Mouse (Mus musculus): ENCODE measurements around the gene Pold4.

Gene Pold4

DNA sequence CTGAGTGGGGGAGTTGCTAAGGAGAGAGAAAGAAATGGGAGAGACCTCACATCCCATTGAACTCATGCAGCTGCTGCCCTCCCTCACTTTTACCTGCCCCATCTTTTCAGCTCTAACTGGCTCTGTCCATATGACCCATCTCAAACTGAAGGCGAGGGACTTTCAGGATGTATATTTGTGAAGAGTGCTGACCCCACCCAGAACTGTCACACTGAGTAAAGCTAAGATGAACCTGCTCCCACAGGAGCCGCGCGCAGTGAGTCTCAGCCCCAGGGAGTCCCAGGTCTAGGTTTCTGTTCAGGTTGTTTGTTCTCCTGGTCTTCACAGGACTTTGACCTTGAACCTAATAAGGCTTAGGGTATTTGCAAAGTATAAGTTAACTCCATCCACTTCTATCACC, 2.8 kb upstream of the Pold4 start:
- TF ChIP-seq CTCF (conservative IDR thresholded peaks at IDR 0.05; ENCODE audit: low read length): no peak
- no peak for TF ChIP-seq NANOG (IDR thresholded peaks at IDR 0.05; ENCODE audit: borderline replicate concordance, low read length)
- no peak for TF ChIP-seq POU5F1 (IDR thresholded peaks at IDR 0.05; ENCODE audit: borderline replicate concordance, low read length)

DNA sequence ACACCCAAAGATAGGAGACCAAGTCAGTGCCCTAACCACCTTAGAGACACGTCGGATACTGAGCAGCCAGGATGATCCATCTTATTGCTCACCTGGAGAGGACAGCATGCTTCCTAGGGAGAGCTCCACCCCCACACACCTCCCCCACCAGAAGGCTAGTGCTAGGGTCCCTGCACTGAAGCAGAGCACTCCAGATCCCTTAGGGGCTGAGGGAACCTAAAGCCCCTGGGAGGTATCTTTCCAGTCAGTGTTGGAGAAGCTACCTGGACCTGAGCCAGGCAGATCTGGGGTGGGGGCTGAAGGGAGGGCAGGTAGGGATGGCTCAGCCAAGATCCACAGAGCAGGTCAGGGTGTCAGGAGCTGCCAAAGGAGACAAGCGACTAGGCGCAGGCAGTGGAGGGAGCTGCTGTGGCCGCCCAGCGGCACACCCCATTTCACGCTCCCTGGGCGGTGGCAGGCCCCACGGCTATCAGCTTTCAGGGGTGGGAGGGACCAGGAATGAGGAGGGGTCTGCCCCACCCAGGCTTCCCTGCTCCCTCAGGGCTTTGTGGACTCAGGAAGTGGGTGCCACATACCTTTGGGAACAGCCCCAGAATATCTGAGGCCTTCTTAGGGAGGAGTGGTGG, 2.1 kb upstream of the Pold4 start:
- peaks cover 57% of the 10 kb centered on the region for H3K4me1 ChIP-seq (replicated peaks; ENCODE audit: low read depth, low read length)
- H3K36me3 ChIP-seq (ENCODE audit: insufficient read depth, low read length): no peaks in the 10 kb centered on the region
- no peaks in the 10 kb centered on the region for H3K9me3 ChIP-seq (ENCODE audit: low read length)
- no peak for TF ChIP-seq NANOG (IDR thresholded peaks at IDR 0.05; ENCODE audit: borderline replicate concordance, low read length)
- TF ChIP-seq CTCF (conservative IDR thresholded peaks at IDR 0.05; ENCODE audit: low read length): no peak
- TF ChIP-seq POU5F1 (IDR thresholded peaks at IDR 0.05; ENCODE audit: borderline replicate concordance, low read length): no peak
- H3K4me3 ChIP-seq (replicated peaks; ENCODE audit: low read length): peak overlapping the region; percentile 23; the same call in 1 of the 2 replicates
- H3K27me3 ChIP-seq (ENCODE audit: insufficient read depth, low read length): 0 out of 2 replicates have a peak, but pooled peaks cover 13% of the 10 kb centered on the region

More for the DNA sequence above, 2.8 kb upstream of the Pold4 start:
- H3K4me1 ChIP-seq (replicated peaks; ENCODE audit: low read depth, low read length): peaks cover 57% of the 10 kb centered on the region
- H3K27me3 ChIP-seq (ENCODE audit: insufficient read depth, low read length): 0 out of 2 replicates have a peak, but pooled peaks cover 13% of the 10 kb centered on the region
- no peaks in the 10 kb centered on the region for H3K36me3 ChIP-seq (ENCODE audit: insufficient read depth, low read length)
- H3K9me3 ChIP-seq (ENCODE audit: low read length): no peaks in the 10 kb centered on the region
- H3K4me3 ChIP-seq (replicated peaks; ENCODE audit: low read length): no peak overlapping the region

DNA sequence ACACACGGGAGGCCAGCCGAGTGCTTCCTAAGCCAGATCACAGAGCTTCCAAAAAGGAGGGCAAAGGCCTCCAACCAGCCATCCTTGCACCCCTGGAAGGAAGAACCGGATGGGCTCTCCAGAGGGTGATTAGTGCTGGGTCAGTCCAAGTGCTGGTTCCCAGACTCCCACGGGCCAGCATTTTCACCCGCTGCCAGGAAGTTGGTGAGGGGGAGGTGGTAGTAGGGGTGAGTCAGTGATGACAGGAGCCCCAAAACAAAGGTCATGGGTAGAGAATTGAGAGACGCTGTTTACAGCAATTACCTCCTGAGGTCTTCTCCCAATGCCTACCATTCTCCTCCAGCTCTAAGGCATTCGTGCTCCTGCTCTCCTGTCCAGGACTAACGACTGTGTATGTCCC, 1.3 kb upstream of the Pold4 start:
- Histone ChIP-seq H3K36me3 (ENCODE audit: insufficient read depth, low read length) (no peaks in the 10 kb centered on the region), H3K4me1 (replicated peaks; ENCODE audit: low read depth, low read length) (peaks cover 57% of the 10 kb centered on the region), H3K9me3 (ENCODE audit: low read length) (no peaks in the 10 kb centered on the region), H3K4me3 (replicated peaks; ENCODE audit: low read length) (no peak overlapping the region), H3K27me3 (ENCODE audit: insufficient read depth, low read length) (0 out of 2 replicates have a peak, but pooled peaks cover 13% of the 10 kb centered on the region)
- TF ChIP-seq NANOG (IDR thresholded peaks at IDR 0.05; ENCODE audit: borderline replicate concordance, low read length): no peak

DNA sequence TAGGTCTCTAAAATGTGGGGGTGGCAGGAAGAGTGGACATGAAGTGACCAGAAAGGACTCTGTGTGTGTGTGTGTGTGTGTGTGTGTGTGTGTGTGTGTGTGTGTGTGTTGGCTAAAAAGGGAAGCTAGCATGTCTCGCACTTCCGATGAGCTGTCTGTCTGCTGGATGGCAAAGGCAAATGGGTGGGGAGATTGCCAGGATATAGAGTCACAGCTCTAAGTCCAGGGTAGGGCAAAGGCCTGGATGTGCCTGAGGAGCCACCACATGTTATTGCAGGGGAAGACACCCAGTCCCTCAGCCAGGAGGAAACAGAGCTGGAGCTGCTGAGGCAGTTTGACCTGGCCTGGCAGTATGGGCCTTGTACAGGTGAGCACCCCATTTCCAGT, 480 bp downstream of the Pold4 start:
- Histone ChIP-seq H3K36me3 (ENCODE audit: insufficient read depth, low read length) (no peaks in the 10 kb centered on the region), H3K27me3 (ENCODE audit: insufficient read depth, low read length) (0 out of 2 replicates have a peak, but pooled peaks cover 10% of the 10 kb centered on the region), H3K4me3 (replicated peaks; ENCODE audit: low read length) (peak overlapping the region; percentile 80), H3K4me1 (replicated peaks; ENCODE audit: low read depth, low read length) (peaks cover 57% of the 10 kb centered on the region), H3K9me3 (ENCODE audit: low read length) (no peaks in the 10 kb centered on the region)
- TF ChIP-seq POU5F1 (IDR thresholded peaks at IDR 0.05; ENCODE audit: borderline replicate concordance, low read length) (no peak), CTCF (conservative IDR thresholded peaks at IDR 0.05; ENCODE audit: low read length) (no peak), NANOG (IDR thresholded peaks at IDR 0.05; ENCODE audit: borderline replicate concordance, low read length) (no peak)

DNA sequence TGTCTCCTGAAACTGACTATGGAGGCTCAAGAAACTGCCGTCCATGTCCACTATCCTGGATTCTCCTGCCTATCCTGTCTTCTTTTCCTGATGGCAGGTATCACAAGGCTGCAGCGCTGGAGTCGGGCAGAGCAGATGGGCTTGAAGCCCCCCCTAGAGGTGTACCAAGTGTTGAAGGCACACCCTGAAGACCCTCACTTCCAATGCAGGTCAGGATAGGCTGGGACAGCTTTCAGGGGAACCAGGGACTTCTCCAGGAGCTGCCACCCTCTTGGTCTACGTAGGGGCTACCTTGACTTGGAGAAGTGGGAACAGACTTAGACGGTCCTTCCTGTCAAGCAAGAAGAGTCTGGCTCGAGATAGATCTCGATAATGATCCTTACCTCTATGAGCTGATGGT, 952 bp downstream of the Pold4 start:
- no peaks in the 10 kb centered on the region for H3K36me3 ChIP-seq (ENCODE audit: insufficient read depth, low read length)
- peaks cover 53% of the 10 kb centered on the region for H3K4me1 ChIP-seq (replicated peaks; ENCODE audit: low read depth, low read length)
- H3K4me3 ChIP-seq (replicated peaks; ENCODE audit: low read length): peak overlapping the region; percentile 80; the same call in 1 of the 2 replicates
- TF ChIP-seq CTCF (conservative IDR thresholded peaks at IDR 0.05; ENCODE audit: low read length) (no peak), NANOG (IDR thresholded peaks at IDR 0.05; ENCODE audit: borderline replicate concordance, low read length) (no peak), POU5F1 (IDR thresholded peaks at IDR 0.05; ENCODE audit: borderline replicate concordance, low read length) (no peak)
- H3K9me3 ChIP-seq (ENCODE audit: low read length): no peaks in the 10 kb centered on the region
- H3K27me3 ChIP-seq (ENCODE audit: insufficient read depth, low read length): 0 out of 2 replicates have a peak, but pooled peaks cover 10% of the 10 kb centered on the region

DNA sequence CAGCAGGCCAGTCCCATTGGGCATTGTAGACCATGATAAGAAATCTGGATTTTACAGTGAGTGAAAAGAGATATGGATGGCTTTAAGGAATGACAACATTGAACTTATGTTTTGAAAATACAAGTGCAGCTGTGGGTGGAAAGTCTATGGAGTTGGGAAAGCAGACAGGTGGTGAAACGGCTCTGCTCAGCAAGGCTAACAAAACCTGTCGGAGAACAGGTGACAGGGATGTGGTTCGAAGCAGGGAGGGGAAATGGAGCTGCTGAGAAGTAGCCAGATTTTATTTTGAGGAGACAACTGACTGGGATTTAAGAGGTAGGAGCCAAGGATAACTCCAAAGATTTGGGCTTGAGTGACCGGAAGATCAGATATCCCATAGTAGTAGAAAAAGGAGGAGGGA, 2.8 kb downstream of the Pold4 start:
- Histone ChIP-seq H3K4me3 (replicated peaks; ENCODE audit: low read length) (no peak overlapping the region), H3K9me3 (ENCODE audit: low read length) (no peaks in the 10 kb centered on the region), H3K36me3 (ENCODE audit: insufficient read depth, low read length) (no peaks in the 10 kb centered on the region), H3K4me1 (replicated peaks; ENCODE audit: low read depth, low read length) (peaks cover 34% of the 10 kb centered on the region), H3K27me3 (ENCODE audit: insufficient read depth, low read length) (peaks cover 5% of the 10 kb centered on the region; the same call in 1 of the 2 replicates)
- TF ChIP-seq NANOG (IDR thresholded peaks at IDR 0.05; ENCODE audit: borderline replicate concordance, low read length) (no peak), POU5F1 (IDR thresholded peaks at IDR 0.05; ENCODE audit: borderline replicate concordance, low read length) (no peak), CTCF (conservative IDR thresholded peaks at IDR 0.05; ENCODE audit: low read length) (no peak)

DNA sequence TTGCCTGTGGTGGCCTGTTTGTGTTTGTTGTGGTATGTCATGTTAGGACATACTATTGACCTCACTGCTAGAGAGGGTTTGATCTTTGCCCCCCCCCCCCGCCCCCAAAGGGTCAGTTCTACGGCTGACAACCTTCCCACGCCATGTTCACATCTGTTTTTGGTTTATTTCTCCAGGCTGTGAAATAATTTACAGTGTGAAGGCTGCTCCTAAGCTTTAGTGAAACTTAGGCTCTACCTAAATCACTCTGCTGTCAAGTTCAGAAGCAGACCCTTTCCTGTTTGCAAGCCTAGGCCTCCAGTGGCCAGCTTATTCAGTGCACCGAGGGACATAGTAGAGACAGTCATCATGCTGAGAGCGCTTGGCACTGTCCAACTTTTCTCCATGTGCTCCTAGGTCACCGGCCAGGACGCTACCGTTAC, 8.6 kb downstream of the Pold4 start:
- peaks cover 7% of the 10 kb centered on the region; the same call in 1 of the 2 replicates for H3K4me1 ChIP-seq (replicated peaks; ENCODE audit: low read depth, low read length)
- H3K27me3 ChIP-seq (ENCODE audit: insufficient read depth, low read length): peaks cover 2% of the 10 kb centered on the region; the same call in 1 of the 2 replicates
- H3K4me3 ChIP-seq (replicated peaks; ENCODE audit: low read length): no peak overlapping the region
- TF ChIP-seq NANOG (IDR thresholded peaks at IDR 0.05; ENCODE audit: borderline replicate concordance, low read length) (no peak), CTCF (conservative IDR thresholded peaks at IDR 0.05; ENCODE audit: low read length) (no peak), POU5F1 (IDR thresholded peaks at IDR 0.05; ENCODE audit: borderline replicate concordance, low read length) (no peak)
- H3K9me3 ChIP-seq (ENCODE audit: low read length): no peaks in the 10 kb centered on the region
- H3K36me3 ChIP-seq (ENCODE audit: insufficient read depth, low read length): no peaks in the 10 kb centered on the region

DNA sequence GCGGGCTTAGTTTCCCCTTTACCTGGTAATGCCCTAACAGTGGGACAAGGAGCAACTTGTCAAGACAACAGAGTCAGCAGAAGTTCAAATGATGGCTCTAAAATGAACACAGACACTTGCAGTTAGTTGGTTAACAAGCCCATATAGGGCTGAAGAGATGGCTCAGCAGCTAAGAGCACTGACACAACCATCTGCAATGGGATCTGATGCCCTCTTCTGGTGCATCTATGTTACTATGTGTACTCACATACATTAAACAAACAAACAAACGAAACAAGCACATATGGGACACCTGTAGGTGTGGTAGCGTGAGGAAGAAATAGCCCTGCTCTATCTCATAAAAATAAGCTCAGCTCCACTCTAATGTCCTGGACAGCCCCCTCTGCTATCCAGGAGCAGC, 10.7 kb downstream of the Pold4 start:
- no peak overlapping the region for H3K4me3 ChIP-seq (replicated peaks; ENCODE audit: low read length)
- no peaks in the 10 kb centered on the region for H3K36me3 ChIP-seq (ENCODE audit: insufficient read depth, low read length)
- TF ChIP-seq POU5F1 (IDR thresholded peaks at IDR 0.05; ENCODE audit: borderline replicate concordance, low read length) (no peak), CTCF (conservative IDR thresholded peaks at IDR 0.05; ENCODE audit: low read length) (no peak), NANOG (IDR thresholded peaks at IDR 0.05; ENCODE audit: borderline replicate concordance, low read length) (no peak)
- H3K9me3 ChIP-seq (ENCODE audit: low read length): no peaks in the 10 kb centered on the region
- H3K27me3 ChIP-seq (ENCODE audit: insufficient read depth, low read length): peaks cover 2% of the 10 kb centered on the region; the same call in 1 of the 2 replicates
- H3K4me1 ChIP-seq (replicated peaks; ENCODE audit: low read depth, low read length): no peaks in the 10 kb centered on the region; the same call in 1 of the 2 replicates

DNA sequence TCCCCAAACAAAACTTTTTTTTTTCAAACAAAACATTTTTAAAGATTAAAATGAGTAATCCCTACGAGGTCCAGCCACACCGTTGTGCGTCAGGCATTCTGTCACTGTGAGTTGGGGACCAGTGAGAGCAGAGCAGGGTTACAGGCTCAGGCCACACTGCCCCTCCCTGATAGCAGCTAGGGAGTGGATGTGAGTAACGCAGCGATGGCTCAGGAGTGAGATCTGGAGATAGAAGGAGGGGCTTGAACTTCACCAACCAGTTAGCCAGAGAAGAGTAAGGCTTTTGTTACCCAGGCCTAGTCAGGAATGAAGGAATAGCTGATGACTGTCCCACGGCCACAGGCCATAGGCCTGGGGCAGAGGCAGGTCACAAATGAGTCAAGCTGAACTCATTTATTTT, 13.1 kb downstream of the Pold4 start:
- TF ChIP-seq CTCF (conservative IDR thresholded peaks at IDR 0.05; ENCODE audit: low read length): no peak
- TF ChIP-seq NANOG (IDR thresholded peaks at IDR 0.05; ENCODE audit: borderline replicate concordance, low read length): no peak
- no peak for TF ChIP-seq POU5F1 (IDR thresholded peaks at IDR 0.05; ENCODE audit: borderline replicate concordance, low read length)
- Histone ChIP-seq H3K9me3 (ENCODE audit: low read length) (no peaks in the 10 kb centered on the region), H3K27me3 (ENCODE audit: insufficient read depth, low read length) (no peaks in the 10 kb centered on the region), H3K36me3 (ENCODE audit: insufficient read depth, low read length) (no peaks in the 10 kb centered on the region), H3K4me1 (replicated peaks; ENCODE audit: low read depth, low read length) (no peaks in the 10 kb centered on the region; the same call in 1 of the 2 replicates), H3K4me3 (replicated peaks; ENCODE audit: low read length) (no peak overlapping the region)
